In genomic region chr1:133889949-133890598, GRCm38 (mm10) we compare ENCODE assay signal across 9 mouse cellular contexts. TPM values are rescaled to one million over a fixed set of nuclear protein-coding genes. Genes with fewer than 3 reads are reported as not detected.
DNase-seq lines count a peak whose midpoint lies in the region; ATAC-seq lines count a peak whose summit lies in the region.
"Had no signal": no experiment of that assay in that cellular context is flagged by ENCODE, and none has a peak within 500 bp of the region (broad histone marks: within the 10 kb centered on the region; RNA-seq: fewer than 3 reads in every experiment).

No protein-coding gene starts in this region.

- peak overlapping the region; percentile 8 for H3K4me2 ChIP-seq in embryonic facial prominence, embryonic 11.5 days (ENCODE audit: low read depth, low read length)
- H3K4me2 ChIP-seq in hindbrain, embryonic 14.5 days (replicated peaks), result peak overlapping the region; percentile 36
- peak overlapping the region; percentile 45 for H3K4me2 ChIP-seq in midbrain, embryonic 12.5 days (replicated peaks)

- peaks cover 19% of the 10 kb centered on the region for H3K27me3 ChIP-seq in heart, embryonic 10.5 days (ENCODE audit: insufficient read depth, poor library complexity, severe bottlenecking)
- H3K27me3 ChIP-seq in embryonic facial prominence, embryonic 11.5 days (ENCODE audit: control insufficient read depth, insufficient read depth, low read length), result no peaks in the 10 kb centered on the region
- H3K27me3 ChIP-seq in hindbrain, embryonic 14.5 days (ENCODE audit: control insufficient read depth, insufficient read depth, low read length), result no peaks in the 10 kb centered on the region
- peaks cover 26% of the 10 kb centered on the region; the same call in 1 of the 2 replicates for H3K27me3 ChIP-seq in midbrain, embryonic 12.5 days

- peak overlapping the region; percentile 39 for H3K4me3 ChIP-seq in heart, embryonic 10.5 days
- H3K4me3 ChIP-seq in embryonic facial prominence, embryonic 11.5 days (ENCODE audit: low read depth, low read length), result no peak overlapping the region
- H3K4me3 ChIP-seq in hindbrain, embryonic 14.5 days (replicated peaks; ENCODE audit: low read length), result no peak overlapping the region
- 0 out of 2 replicates have a peak overlapping the region, but pooled peaks have one; percentile 13 for H3K4me3 ChIP-seq in midbrain, embryonic 12.5 days

- H3K36me3 ChIP-seq in heart, embryonic 10.5 days, result no peaks in the 10 kb centered on the region
- H3K36me3 ChIP-seq in embryonic facial prominence, embryonic 11.5 days (replicated peaks; ENCODE audit: control insufficient read depth, insufficient read depth, low read depth, low read length), result no peaks in the 10 kb centered on the region
- no peaks in the 10 kb centered on the region for H3K36me3 ChIP-seq in hindbrain, embryonic 14.5 days (replicated peaks; ENCODE audit: control insufficient read depth, insufficient read depth)
- no peaks in the 10 kb centered on the region for H3K36me3 ChIP-seq in midbrain, embryonic 12.5 days

- 16% methylated on average over 20 of the region's 20 CpGs for WGBS in heart, embryonic 10.5 days
- WGBS in embryonic facial prominence, embryonic 11.5 days, result 12% methylated on average over 20 of the region's 20 CpGs
- 11% methylated on average over 20 of the region's 20 CpGs for WGBS in hindbrain, embryonic 14.5 days
- WGBS in midbrain, embryonic 12.5 days, result 14% methylated on average over 20 of the region's 20 CpGs

- no peak for ATAC-seq in embryonic facial prominence, embryonic 11.5 days (replicated peaks; ENCODE audit: insufficient number of reproducible peaks, low FRiP score, low TSS enrichment, low read depth)
- no peak for ATAC-seq in hindbrain, embryonic 14.5 days (ENCODE audit: low FRiP score)
- no peak; the same call in 1 of the 2 replicates for ATAC-seq in midbrain, embryonic 12.5 days (ENCODE audit: low FRiP score, low read depth)

- no peak for DNase-seq in heart, embryonic 10.5 days (ENCODE audit: low spot score)
- DNase-seq in heart, adult 8-10 months (ENCODE audit: low spot score), result no peak
- DNase-seq in embryonic facial prominence, embryonic 11.5 days (ENCODE audit: low spot score), result peak; percentile 56
- no peak for DNase-seq in hindbrain, embryonic 14.5 days (ENCODE audit: low spot score)
- no peak for DNase-seq in cerebellum, adult 8-10 months
- DNase-seq in cerebellum, postnatal 25 days, result no peak
- no peak for DNase-seq in kidney, adult 9 months
- DNase-seq: layer of hippocampus, adult 9-11 months had no signal

- H3K27ac ChIP-seq in heart, embryonic 10.5 days, result peak overlapping the region; percentile 89
- H3K27ac ChIP-seq in embryonic facial prominence, embryonic 11.5 days (replicated peaks; ENCODE audit: low read depth, low read length), result no peak overlapping the region
- H3K27ac ChIP-seq in hindbrain, embryonic 14.5 days, result no peak overlapping the region
- no peak overlapping the region for H3K27ac ChIP-seq in midbrain, embryonic 12.5 days (replicated peaks)

- no peaks in the 10 kb centered on the region for H3K9me3 ChIP-seq in heart, embryonic 10.5 days
- no peaks in the 10 kb centered on the region for H3K9me3 ChIP-seq in embryonic facial prominence, embryonic 11.5 days (replicated peaks; ENCODE audit: control insufficient read depth, low read length)
- H3K9me3 ChIP-seq in hindbrain, embryonic 14.5 days (ENCODE audit: control insufficient read depth, low read length), result no peaks in the 10 kb centered on the region
- H3K9me3 ChIP-seq in midbrain, embryonic 12.5 days, result no peaks in the 10 kb centered on the region

- peaks cover 70% of the 10 kb centered on the region for H3K4me1 ChIP-seq in heart, embryonic 10.5 days
- peaks cover 20% of the 10 kb centered on the region for H3K4me1 ChIP-seq in embryonic facial prominence, embryonic 11.5 days (ENCODE audit: control insufficient read depth, insufficient read depth, low read length)
- H3K4me1 ChIP-seq in hindbrain, embryonic 14.5 days (replicated peaks; ENCODE audit: control insufficient read depth, insufficient read depth, low read length), result peaks cover 51% of the 10 kb centered on the region
- H3K4me1 ChIP-seq in midbrain, embryonic 12.5 days, result peaks cover 63% of the 10 kb centered on the region

- H3K9ac ChIP-seq in embryonic facial prominence, embryonic 11.5 days (replicated peaks; ENCODE audit: low read length), result peak overlapping the region; percentile 2; the same call in 1 of the 2 replicates
- H3K9ac ChIP-seq in hindbrain, embryonic 14.5 days, result 0 out of 2 replicates have a peak overlapping the region, but pooled peaks have one; percentile 14
- H3K9ac ChIP-seq in midbrain, embryonic 12.5 days (replicated peaks), result no peak overlapping the region; the same call in 1 of the 2 replicates

RNA-seq across cellular contexts. Expression of gene Optc, which starts 17.7 kb away (rescaled TPM):
- 0.16 and 0.69 TPM in 2 replicates for polyA plus RNA-seq in heart, embryonic 10.5 days (2016; fragmentation: Nextera tagmentation; extraction: Ambion mirVana)
- under 1 TPM in 2 of 4 experiments, not detected in 2; 0.31 to 0.44 TPM for total RNA-seq in heart, adult 8-10 months (2022)
- 0.59 and 0.88 TPM in 2 replicates for polyA plus RNA-seq in embryonic facial prominence, embryonic 11.5 days (2014; fragmentation: Nextera tagmentation; extraction: Ambion mirVana)
- 3.2 TPM in 2 replicates for polyA plus RNA-seq in hindbrain, embryonic 14.5 days (2014; fragmentation: Nextera tagmentation; extraction: Ambion mirVana)
- polyA plus RNA-seq in midbrain, embryonic 12.5 days (2016; fragmentation: Nextera tagmentation; extraction: Ambion mirVana), result 3.0 and 4.2 TPM in 2 replicates

RNA-seq across cellular contexts. Expression of gene Prelp, which starts 31.1 kb away (rescaled TPM):
- polyA plus RNA-seq in heart, embryonic 10.5 days (2016; fragmentation: Nextera tagmentation; extraction: Ambion mirVana), result 0.16 and 0.31 TPM in 2 replicates
- 10 to 100 TPM; 26.0 to 28.4 (median 27.1) TPM for total RNA-seq in heart, adult 8-10 months (2022)
- 1.1 and 1.2 TPM in 2 replicates for polyA plus RNA-seq in embryonic facial prominence, embryonic 11.5 days (2014; fragmentation: Nextera tagmentation; extraction: Ambion mirVana)
- 14.6 and 15.6 TPM in 2 replicates for polyA plus RNA-seq in hindbrain, embryonic 14.5 days (2014; fragmentation: Nextera tagmentation; extraction: Ambion mirVana)
- polyA plus RNA-seq in midbrain, embryonic 12.5 days (2016; fragmentation: Nextera tagmentation; extraction: Ambion mirVana), result 1.9 and 3.5 TPM in 2 replicates

Comparison
In these comparisons a context has a peak if more than half of its experiments do, and no peak if none do; other contexts are left out.
1. H3K4me3 ChIP-seq: peak in heart, embryonic 10.5 days (single experiment) and midbrain, embryonic 12.5 days (single experiment); none in embryonic facial prominence, embryonic 11.5 days (single experiment) and hindbrain, embryonic 14.5 days (single experiment).
2. Peak in every context shown above with its lines, with median percentiles within 50 percentile points of each other: H3K4me2 ChIP-seq.